Mouse (Mus musculus) megakaryocyte, embryonic 14.5 days (primary cell): Measurements from ENCODE around the gene Ddx41.

ENCODE experiments used
- FLI1 ChIP-seq: IDR thresholded peaks from 2 replicates; pipeline ENCODE4 v1.6.1; 2012; ENCODE audit warnings: low read length, inconsistent platforms, mixed read lengths
- GATA1 ChIP-seq: IDR thresholded peaks from 3 replicates; pipeline ENCODE4 v1.6.1; 2012; ENCODE audit warnings: mixed read lengths, low read length, inconsistent platforms, borderline replicate concordance

DNA sequence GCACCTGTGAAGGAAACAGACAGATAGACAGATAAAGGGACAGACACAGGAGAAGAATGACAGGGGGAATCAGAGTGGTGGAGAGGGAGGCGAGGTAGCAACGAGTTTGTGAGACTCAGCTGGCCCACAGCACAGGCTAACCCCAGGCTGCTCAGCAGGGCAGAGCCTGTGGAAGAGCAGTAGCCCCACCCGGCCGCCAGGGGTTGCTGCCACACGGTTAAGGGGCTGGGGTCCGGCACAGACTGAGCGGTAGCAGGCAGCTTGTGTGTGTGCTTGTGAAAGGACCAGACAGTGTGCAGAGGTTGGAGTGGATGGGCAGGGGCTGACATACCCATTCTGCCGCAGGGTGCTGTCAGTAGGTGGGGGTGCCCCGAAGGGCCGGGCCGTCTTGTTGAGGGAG, 28.6 kb downstream of the Ddx41 start:
- TF ChIP-seq GATA1 (no peak), FLI1 (no peak)
